Mouse (Mus musculus) frontal cortex, postnatal 14 days (tissue): ENCODE data around the gene Palm.
A peak's percentile ranks its signal among the peaks of the same experiment; 100 is the strongest.
"Not testable (repeated sequence)": the region's sequence is repeated elsewhere in the genome, so short reads cannot be mapped to it uniquely, and the experiment has no call there.

Source experiments
- DNase-seq, 2 experiments: peaks; one replicate each; pipeline ENCODE4 v3.0.0; 2022; ENCODE audit warnings: low spot score in 2 of 2

The Palm gene

GRCm38 (mm10) chr10:79793051-79793737 lies at the start of gene Palm:
Gene Palm (plus strand): TSS chr10:79793572.
- peak; percentile 65 to 73 for DNase-seq

- no peak for DNase-seq
These were observed 49.6 kb upstream of the Palm start for GRCm38 (mm10) chr10:79743650-79744365.

GRCm38 (mm10) chr10:79745411-79745810 lies 48.0 kb upstream of the Palm start:
- DNase-seq = no peak

GRCm38 (mm10) chr10:79745898-79746773 lies 47.2 kb upstream of the Palm start, which contains the start of gene Polrmt:
Gene Polrmt (minus strand): TSS chr10:79746581.
- DNase-seq = peak; percentile 92 to 95

- no peak for DNase-seq
These were observed 46.6 kb upstream of the Palm start for GRCm38 (mm10) chr10:79746774-79747151.

- DNase-seq = no peak
These were observed 44.9 kb upstream of the Palm start for GRCm38 (mm10) chr10:79748496-79748895.

- peak in 1 of 2 experiments; percentile 60 for DNase-seq
These were observed 38.4 kb upstream of the Palm start, which contains the start of gene Fgf22 for GRCm38 (mm10) chr10:79754856-79755516. Gene Fgf22 (plus strand): TSS chr10:79755076.

GRCm38 (mm10) chr10:79755854-79756253 lies 37.5 kb upstream of the Palm start:
- no peak for DNase-seq

GRCm38 (mm10) chr10:79756660-79757059 lies 36.7 kb upstream of the Palm start:
- DNase-seq = no peak

GRCm38 (mm10) chr10:79759675-79760074 lies 33.7 kb upstream of the Palm start:
- DNase-seq = not testable (repeated sequence)

- no peak for DNase-seq
These were observed 32.7 kb upstream of the Palm start for GRCm38 (mm10) chr10:79760603-79761143.

- no peak for DNase-seq
These were observed 30.5 kb upstream of the Palm start for GRCm38 (mm10) chr10:79762875-79763274.

GRCm38 (mm10) chr10:79764234-79764633 lies 29.1 kb upstream of the Palm start:
- no peak for DNase-seq

- DNase-seq = no peak
These were observed 28.1 kb upstream of the Palm start for GRCm38 (mm10) chr10:79765228-79765745.

- DNase-seq = no peak
These were observed 27.3 kb upstream of the Palm start for GRCm38 (mm10) chr10:79766001-79766507.

- DNase-seq = peak; percentile 99
These were observed 26.7 kb upstream of the Palm start, which contains the start of gene Rnf126 for GRCm38 (mm10) chr10:79766508-79767325. Gene Rnf126 (minus strand): TSS chr10:79766952.

- DNase-seq = peak; percentile 94 to 95
These were observed 25.8 kb upstream of the Palm start for GRCm38 (mm10) chr10:79767372-79768244.

- DNase-seq = peak in 1 of 2 experiments; percentile 76
These were observed 25.0 kb upstream of the Palm start for GRCm38 (mm10) chr10:79768400-79768799.

GRCm38 (mm10) chr10:79769329-79769728 lies 24.0 kb upstream of the Palm start:
- no peak for DNase-seq
